Mouse (Mus musculus) ES-E14 (cell line): Measurements from ENCODE around the gene R3hcc1l. TPM values are rescaled to one million over a fixed set of nuclear protein-coding genes. Genes with fewer than 3 reads are reported as not detected.
A peak's percentile ranks its signal among the peaks of the same experiment; 100 is the strongest.

Source experiments
- DNase-seq: peaks from one replicate; pipeline ENCODE4 v3.0.0-alpha.2; 2013; ENCODE audit warnings: low read depth, low spot score
- H3K27ac ChIP-seq: 2 replicates; pipeline ENCODE4 v1.5.1; 2012; ENCODE audit warnings: low read depth, mild to moderate bottlenecking, low read length, moderate library complexity, mixed read lengths; ENCODE audit not compliant: poor library complexity, insufficient read depth, severe bottlenecking
- H3K36me3 ChIP-seq: 2 replicates; pipeline ENCODE4 v1.6.1; 2012; ENCODE audit warnings: mild to moderate bottlenecking, low read length, moderate library complexity, mixed read lengths; ENCODE audit not compliant: control insufficient read depth, poor library complexity, insufficient read depth, severe bottlenecking
- H3K4me1 ChIP-seq, 2 experiments: fragments of 150-350 bp in 1 of 2; sonication (generic) in 1 of 2; 2 replicates each; pipeline ENCODE4 v1.6.1; 2012; ENCODE audit warnings: low read length in 2 of 2, mild to moderate bottlenecking in 1 of 2, mixed read lengths in 1 of 2; ENCODE audit not compliant: control insufficient read depth in 2 of 2, insufficient read depth in 2 of 2, poor library complexity in 1 of 2
- H3K4me3 ChIP-seq, 2 experiments: fragments of 150-350 bp in 1 of 2; sonication (generic) in 1 of 2; 2 replicates each; pipeline ENCODE4 v1.5.1; 2012; ENCODE audit warnings: low read length in 2 of 2, low read depth in 1 of 2, mild to moderate bottlenecking in 1 of 2, mixed read lengths in 1 of 2; ENCODE audit not compliant: insufficient read depth in 1 of 2, poor library complexity in 1 of 2, severe bottlenecking in 1 of 2
- H3K9ac ChIP-seq: 2 replicates; pipeline ENCODE4 v1.6.1; 2012; ENCODE audit warnings: low read depth, mild to moderate bottlenecking, low read length, mixed read lengths; ENCODE audit not compliant: poor library complexity, insufficient read depth, severe bottlenecking
- H3K9me3 ChIP-seq: fragments of 150-350 bp; sonication (generic); 2 replicates; pipeline ENCODE4 v1.6.1; 2012; ENCODE audit warnings: low read depth, mild to moderate bottlenecking, low read length; ENCODE audit not compliant: control insufficient read depth, insufficient read depth
- CHD2 ChIP-seq: IDR thresholded peaks from 2 replicates; pipeline ENCODE4 v1.6.1; 2014; ENCODE audit warnings: mild to moderate bottlenecking, low read depth, low read length, inconsistent platforms
- HCFC1 ChIP-seq: IDR thresholded peaks from 2 replicates; pipeline ENCODE4 v1.6.1; 2012; ENCODE audit warnings: low read length, inconsistent platforms, borderline replicate concordance; ENCODE audit not compliant: insufficient read depth
- MAFK ChIP-seq: IDR thresholded peaks from 2 replicates; pipeline ENCODE4 v1.6.1; 2014; ENCODE audit warnings: mild to moderate bottlenecking, low read depth, low read length, inconsistent platforms; ENCODE audit not compliant: insufficient read depth
- ZC3H11A ChIP-seq: IDR thresholded peaks from 2 replicates; pipeline ENCODE4 v1.6.1; 2012; ENCODE audit warnings: low read depth, mild to moderate bottlenecking, inconsistent platforms, low read length, borderline replicate concordance
- ZNF384 ChIP-seq: IDR thresholded peaks from 2 replicates; pipeline ENCODE4 v1.6.1; 2012; ENCODE audit warnings: low read depth, low read length, inconsistent platforms
- in situ Hi-C, 2 experiments: fragments of 600-800 bp; cut with MboI; formaldehyde crosslinking; loops; one replicate each; pipeline ENCODE4 v1.15.1; 2025; ENCODE audit warnings: low sequenced_read_pairs in 2 of 2, inconsistent platforms in 1 of 2; ENCODE audit not compliant: unreplicated experiment in 2 of 2
- total RNA-seq: library from RNA; depleted of rRNA; stranded (reverse); fragments of 300-350 nt; gene quantifications from 2 replicates; pipeline ENCODE4 v1.2.3, GENCODE M21; 2012; rRNA removed

Gene R3hcc1l
- total RNA-seq, 1 experiment: 8.0 TPM

GRCm38 (mm10) chr19:42636631-42637030, 118.1 kb downstream of the R3hcc1l start:
- in situ Hi-C loops: no loop called here
- Histone ChIP-seq H3K9ac (no peak overlapping the region), H3K27ac (no peak overlapping the region), H3K4me3 (no peak overlapping the region), H3K36me3 (no peaks in the 10 kb centered on the region), H3K9me3 (no peaks in the 10 kb centered on the region), H3K4me1 (peaks cover 0 to 3% of the 10 kb centered on the region in 2 experiments; a peak in 1 of 4 replicates)
- peak; percentile 43 for DNase-seq
- TF ChIP-seq CHD2 (no peak), ZNF384 (no peak), MAFK (no peak), ZC3H11A (no peak), HCFC1 (no peak)

- Histone ChIP-seq H3K9ac (no peak overlapping the region), H3K4me3 (no peak overlapping the region), H3K4me1 (no peaks in the 10 kb centered on the region), H3K36me3 (no peaks in the 10 kb centered on the region), H3K27ac (no peak overlapping the region), H3K9me3 (no peaks in the 10 kb centered on the region)
- DNase-seq: no peak
- TF ChIP-seq CHD2: no peak
- no peak for TF ChIP-seq HCFC1
- no peak for TF ChIP-seq MAFK
- TF ChIP-seq ZC3H11A: no peak
- no peak for TF ChIP-seq ZNF384
- in situ Hi-C loops: no loop called here
Observed at GRCm38 (mm10) chr19:42638604-42639481, 120.3 kb downstream of the R3hcc1l start.

GRCm38 (mm10) chr19:42639544-42639943, 121.0 kb downstream of the R3hcc1l start:
- DNase-seq: no peak
- H3K27ac ChIP-seq: no peak overlapping the region

GRCm38 (mm10) chr19:42640211-42640610, 121.7 kb downstream of the R3hcc1l start:
- no peak overlapping the region for H3K27ac ChIP-seq
- no peaks in the 10 kb centered on the region for H3K4me1 ChIP-seq
- no peak for DNase-seq
- TF ChIP-seq CHD2 (no peak), ZC3H11A (no peak)
- H3K36me3 ChIP-seq: no peaks in the 10 kb centered on the region
- in situ Hi-C loops: no loop called here
- H3K4me3 ChIP-seq: no peak overlapping the region
- no peaks in the 10 kb centered on the region for H3K9me3 ChIP-seq
- H3K9ac ChIP-seq: no peak overlapping the region

More at GRCm38 (mm10) chr19:42639544-42639943, 121.0 kb downstream of the R3hcc1l start:
- no peak overlapping the region for H3K9ac ChIP-seq
- TF ChIP-seq MAFK: no peak
- TF ChIP-seq ZC3H11A: no peak
- TF ChIP-seq HCFC1: no peak
- TF ChIP-seq CHD2: no peak
- no peaks in the 10 kb centered on the region for H3K9me3 ChIP-seq
- no peaks in the 10 kb centered on the region for H3K36me3 ChIP-seq
- no peak overlapping the region for H3K4me3 ChIP-seq
- in situ Hi-C loops: no loop called here
- H3K4me1 ChIP-seq: no peaks in the 10 kb centered on the region

Other genes starting within 250 kb of the R3hcc1l start
- 2.0 and 3.4 TPM in 2 replicates for gene Crtac1, start 87.0 kb upstream of the R3hcc1l start, total RNA-seq
- gene Loxl4, start 94.1 kb downstream of the R3hcc1l start, total RNA-seq: 3.8 and 4.5 TPM in 2 replicates
- 0.26 TPM in 1 of 2 replicates, not detected in the other for gene Pyroxd2, start 234.0 kb downstream of the R3hcc1l start, total RNA-seq